Mouse (Mus musculus): ENCODE measurements around the gene Pole3. TPM values are rescaled to one million over a fixed set of nuclear protein-coding genes. Genes with fewer than 3 reads are reported as not detected.
"Not testable (repeated sequence)": the region's sequence is repeated elsewhere in the genome, so short reads cannot be mapped to it uniquely, and the experiment has no call there.

The Pole3 gene
- polyA plus RNA-seq, 1 experiment from 2014 or later: 87.6 TPM

- ATAC-seq (ENCODE audit: insufficient number of reproducible peaks, low FRiP score, low TSS enrichment, low read depth): no peak
- Histone ChIP-seq H3K27me3 (no peaks in the 10 kb centered on the region), H3K9ac (no peak overlapping the region), H3K36me3 (no peaks in the 10 kb centered on the region), H3K4me3 (replicated peaks) (no peak overlapping the region), H3K4me2 (replicated peaks) (no peak overlapping the region), H3K4me1 (no peaks in the 10 kb centered on the region), H3K9me3 (replicated peaks) (no peaks in the 10 kb centered on the region), H3K27ac (replicated peaks) (no peak overlapping the region)
- WGBS: 84% methylated on average over 5 of the region's 5 CpGs
Observed at GRCm38 (mm10) chr4:62487172-62487571, 37.7 kb downstream of the Pole3 start.

- Histone ChIP-seq H3K9ac (no peak overlapping the region), H3K27ac (replicated peaks) (no peak overlapping the region), H3K4me2 (replicated peaks) (no peak overlapping the region), H3K4me1 (no peaks in the 10 kb centered on the region), H3K36me3 (no peaks in the 10 kb centered on the region), H3K4me3 (replicated peaks) (no peak overlapping the region), H3K27me3 (no peaks in the 10 kb centered on the region), H3K9me3 (replicated peaks) (no peaks in the 10 kb centered on the region)
- WGBS: 85% methylated on average over 15 of the region's 15 CpGs
- no peak for ATAC-seq (ENCODE audit: insufficient number of reproducible peaks, low FRiP score, low TSS enrichment, low read depth)
Observed at GRCm38 (mm10) chr4:62486162-62486696, 38.6 kb downstream of the Pole3 start.

GRCm38 (mm10) chr4:62485450-62486161 is 39.3 kb downstream of the Pole3 start:
- H3K27me3 ChIP-seq: no peaks in the 10 kb centered on the region
- ATAC-seq (ENCODE audit: insufficient number of reproducible peaks, low FRiP score, low TSS enrichment, low read depth): no peak
- no peaks in the 10 kb centered on the region for H3K9me3 ChIP-seq (replicated peaks)
- H3K9ac ChIP-seq: no peak overlapping the region
- no peak overlapping the region for H3K4me2 ChIP-seq (replicated peaks)
- H3K36me3 ChIP-seq: no peaks in the 10 kb centered on the region
- no peaks in the 10 kb centered on the region for H3K4me1 ChIP-seq
- 79% methylated on average over 8 of the region's 8 CpGs for WGBS
- no peak overlapping the region for H3K27ac ChIP-seq (replicated peaks)
- no peak overlapping the region for H3K4me3 ChIP-seq (replicated peaks)

- Histone ChIP-seq H3K9me3 (replicated peaks) (no peaks in the 10 kb centered on the region), H3K4me2 (replicated peaks) (no peak overlapping the region), H3K9ac (no peak overlapping the region), H3K27me3 (no peaks in the 10 kb centered on the region), H3K4me3 (replicated peaks) (no peak overlapping the region), H3K36me3 (no peaks in the 10 kb centered on the region), H3K4me1 (peaks cover 3% of the 10 kb centered on the region; the same call in 1 of the 2 replicates), H3K27ac (replicated peaks) (no peak overlapping the region)
- ATAC-seq (ENCODE audit: insufficient number of reproducible peaks, low FRiP score, low TSS enrichment, low read depth): no peak
- WGBS: 75% methylated on average over 3 of the region's 3 CpGs
Observed at GRCm38 (mm10) chr4:62484928-62485327, 39.9 kb downstream of the Pole3 start.

- H3K36me3 ChIP-seq: no peaks in the 10 kb centered on the region
- no peaks in the 10 kb centered on the region for H3K9me3 ChIP-seq (replicated peaks)
- peak overlapping the region; percentile 21; the same call in 1 of the 2 replicates for H3K4me2 ChIP-seq (replicated peaks)
- H3K9ac ChIP-seq: no peak overlapping the region
- H3K27me3 ChIP-seq: no peaks in the 10 kb centered on the region
- peak overlapping the region; percentile 46 for H3K4me3 ChIP-seq (replicated peaks)
- no peak overlapping the region for H3K27ac ChIP-seq (replicated peaks)
- H3K4me1 ChIP-seq: peaks cover 11% of the 10 kb centered on the region; the same call in 1 of the 2 replicates
- no peak for ATAC-seq (ENCODE audit: insufficient number of reproducible peaks, low FRiP score, low TSS enrichment, low read depth)
- 32% methylated on average over 10 of the region's 10 CpGs for WGBS
Observed at GRCm38 (mm10) chr4:62480709-62481605, 43.9 kb downstream of the Pole3 start.

- peak within 1 kb of the TSS; percentile 82 for H3K4me2 ChIP-seq (replicated peaks)
- 0 out of 2 replicates have a peak within 1 kb of the TSS, but pooled peaks have one; percentile 9 for H3K9ac ChIP-seq
- H3K9me3 ChIP-seq (replicated peaks): no peaks in the 10 kb centered on the region
- H3K4me1 ChIP-seq: peaks cover 11% of the 10 kb centered on the region; the same call in 1 of the 2 replicates
- H3K27me3 ChIP-seq: no peaks in the 10 kb centered on the region
- WGBS: 2% methylated on average over 71 of the region's 71 CpGs
- no peaks in the 10 kb centered on the region for H3K36me3 ChIP-seq
- 0 out of 2 replicates have a peak within 1 kb of the TSS, but pooled peaks have one; percentile 41 for H3K27ac ChIP-seq (replicated peaks)
- peak within 1 kb of the TSS; percentile 46 for H3K4me3 ChIP-seq (replicated peaks)
- peak; percentile 73 for ATAC-seq (ENCODE audit: insufficient number of reproducible peaks, low FRiP score, low TSS enrichment, low read depth)
Observed at GRCm38 (mm10) chr4:62479937-62480708, 44.7 kb downstream of the Pole3 start, which contains the start of gene Bspry. Bspry (plus strand) TSS chr4:62480053.

- H3K9ac ChIP-seq; H3K9me3 ChIP-seq (replicated peaks); H3K27ac ChIP-seq (replicated peaks); ATAC-seq (ENCODE audit: insufficient number of reproducible peaks, low FRiP score, low TSS enrichment, low read depth); H3K27me3 ChIP-seq; H3K36me3 ChIP-seq: not testable (repeated sequence)
- peak overlapping the region; percentile 46 for H3K4me3 ChIP-seq (replicated peaks)
- H3K4me2 ChIP-seq (replicated peaks): peak overlapping the region; percentile 82
- peaks cover 11% of the 10 kb centered on the region; the same call in 1 of the 2 replicates for H3K4me1 ChIP-seq
- WGBS: 12% methylated on average over 11 of the region's 11 CpGs
Observed at GRCm38 (mm10) chr4:62479593-62479936, 45.3 kb downstream of the Pole3 start.

- Histone ChIP-seq H3K4me3 (replicated peaks) (no peak overlapping the region), H3K4me2 (replicated peaks) (no peak overlapping the region), H3K9me3 (replicated peaks) (no peaks in the 10 kb centered on the region), H3K9ac (no peak overlapping the region), H3K27me3 (no peaks in the 10 kb centered on the region), H3K36me3 (no peaks in the 10 kb centered on the region), H3K4me1 (peaks cover 11% of the 10 kb centered on the region; the same call in 1 of the 2 replicates), H3K27ac (replicated peaks) (no peak overlapping the region)
- ATAC-seq (ENCODE audit: insufficient number of reproducible peaks, low FRiP score, low TSS enrichment, low read depth): no peak
- 56% methylated on average over 6 of the region's 6 CpGs for WGBS
Observed at GRCm38 (mm10) chr4:62477542-62478244, 47.2 kb downstream of the Pole3 start.

GRCm38 (mm10) chr4:62475793-62476192 is 49.1 kb downstream of the Pole3 start:
- Histone ChIP-seq H3K4me3 (replicated peaks) (no peak overlapping the region), H3K4me2 (replicated peaks) (no peak overlapping the region), H3K27ac (replicated peaks) (no peak overlapping the region), H3K4me1 (peaks cover 11% of the 10 kb centered on the region; the same call in 1 of the 2 replicates), H3K36me3 (no peaks in the 10 kb centered on the region), H3K27me3 (no peaks in the 10 kb centered on the region), H3K9me3 (replicated peaks) (no peaks in the 10 kb centered on the region), H3K9ac (no peak overlapping the region)
- WGBS: 84% methylated on average over 6 of the region's 6 CpGs
- ATAC-seq (ENCODE audit: insufficient number of reproducible peaks, low FRiP score, low TSS enrichment, low read depth): no peak

- no peaks in the 10 kb centered on the region for H3K27me3 ChIP-seq
- H3K9me3 ChIP-seq (replicated peaks): no peaks in the 10 kb centered on the region
- H3K4me3 ChIP-seq (replicated peaks): no peak overlapping the region
- H3K4me1 ChIP-seq: peaks cover 14% of the 10 kb centered on the region; the same call in 1 of the 2 replicates
- H3K4me2 ChIP-seq (replicated peaks): no peak overlapping the region
- 84% methylated on average over 2 of the region's 2 CpGs for WGBS
- ATAC-seq (ENCODE audit: insufficient number of reproducible peaks, low FRiP score, low TSS enrichment, low read depth): no peak
- no peak overlapping the region for H3K9ac ChIP-seq
- no peaks in the 10 kb centered on the region for H3K36me3 ChIP-seq
- H3K27ac ChIP-seq (replicated peaks): no peak overlapping the region
Observed at GRCm38 (mm10) chr4:62475131-62475530, 49.7 kb downstream of the Pole3 start.

Data from embryonic facial prominence, embryonic 15.5 days (tissue).